Mouse (Mus musculus) forebrain, postnatal 0 days (tissue): ENCODE measurements at regions not wholly inside any gene's neighbourhood (a gene's known extent, or its start where the extent isn't known, plus 50 kb on each side); places are given as distances from the start of the nearest gene placed in this dataset.
A peak's percentile ranks its signal among the peaks of the same experiment; 100 is the strongest.
"Not testable (repeated sequence)": the region's sequence is repeated elsewhere in the genome, so short reads cannot be mapped to it uniquely, and the experiment has no call there.

Source experiments
- ATAC-seq: fragments of 200-750 bp; cut with Nextera tagmentation; 2 replicates; pipeline ENCODE4 v1.8.0; 2017; ENCODE audit warnings: mild to moderate bottlenecking, moderate library complexity
- DNase-seq: peaks from one replicate; pipeline ENCODE4 v3.0.0-alpha.2; 2015
- H3K27ac ChIP-seq: fragments of 300-500 bp; sonication (generic); 2 replicates; pipeline ENCODE4 v1.5.1; 2014; ENCODE audit warnings: low read depth, mild to moderate bottlenecking, antibody characterized with exemption, low read length, moderate library complexity, mixed read lengths
- H3K27me3 ChIP-seq: fragments of 300-500 bp; sonication (generic); 2 replicates; pipeline ENCODE4 v1.6.1; 2014; ENCODE audit warnings: mild to moderate bottlenecking, low read length, mixed read lengths; ENCODE audit not compliant: insufficient read depth
- H3K36me3 ChIP-seq: fragments of 300-500 bp; sonication (generic); 2 replicates; pipeline ENCODE4 v1.6.1; 2014; ENCODE audit warnings: mild to moderate bottlenecking, moderate library complexity; ENCODE audit not compliant: insufficient read depth
- H3K4me1 ChIP-seq: fragments of 300-500 bp; sonication (generic); 2 replicates; pipeline ENCODE4 v1.6.1; 2014; ENCODE audit warnings: antibody characterized with exemption; ENCODE audit not compliant: insufficient read depth
- H3K4me2 ChIP-seq: fragments of 300-500 bp; sonication (generic); 2 replicates; pipeline ENCODE4 v1.6.1; 2014; ENCODE audit warnings: low read depth, mild to moderate bottlenecking, moderate library complexity
- H3K4me3 ChIP-seq: fragments of 300-500 bp; sonication (generic); 2 replicates; pipeline ENCODE4 v1.5.1; 2014; ENCODE audit warnings: low read depth, low read length, mixed read lengths
- H3K9ac ChIP-seq: fragments of 300-500 bp; sonication (generic); 2 replicates; pipeline ENCODE4 v1.6.1; 2014; ENCODE audit warnings: mild to moderate bottlenecking
- H3K9me3 ChIP-seq: fragments of 300-500 bp; sonication (generic); 2 replicates; pipeline ENCODE4 v1.6.1; 2016; ENCODE audit warnings: low read length
- CTCF ChIP-seq: sonication (generic); IDR thresholded peaks from 2 replicates; pipeline ENCODE4 v1.5.1; 2016; ENCODE audit warnings: antibody characterized with exemption, control low read depth, low read depth
- WGBS: fragments of 180-500 bp; shearing (Covaris S2); extraction: QIAGEN DNeasy Blood & Tissue Kit; methylation state at CpG from one replicate; pipeline ENCODE4 v1.1.7; 2014; 5-methylcytosine and 5-hydroxymethylcytosine counted together

DNA sequence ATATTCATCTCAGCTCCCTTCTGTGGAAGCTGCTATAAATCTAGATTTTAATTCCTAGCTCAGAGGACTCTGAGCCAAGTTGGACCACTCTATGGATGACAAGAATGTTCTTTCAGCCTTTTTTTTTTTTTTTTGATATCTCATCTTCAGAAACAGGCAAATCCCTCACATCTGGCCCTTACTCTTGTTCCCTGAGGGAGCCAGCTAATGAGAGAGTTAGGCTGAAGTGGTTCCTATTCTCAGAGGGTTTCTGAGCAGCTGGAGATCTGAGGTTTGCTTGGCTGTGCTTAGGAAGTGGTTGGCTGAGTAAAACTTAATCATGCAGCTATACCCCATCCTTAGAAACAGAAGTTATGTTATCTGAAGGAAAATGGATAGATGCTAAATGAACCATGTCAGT, 153.9 kb upstream of the Ube2e1 start:
- no peak for TF ChIP-seq CTCF
- H3K9me3 ChIP-seq, result no peaks in the 10 kb centered on the region
- DNase-seq (no peak), ATAC-seq (no peak)
- no peak overlapping the region for H3K9ac ChIP-seq
- H3K4me1 ChIP-seq, result no peaks in the 10 kb centered on the region
- no peaks in the 10 kb centered on the region for H3K36me3 ChIP-seq
- no peaks in the 10 kb centered on the region for H3K27me3 ChIP-seq
- H3K4me2 ChIP-seq, result no peak overlapping the region
- H3K4me3 ChIP-seq, result no peak overlapping the region
- no peak overlapping the region for H3K27ac ChIP-seq

DNA sequence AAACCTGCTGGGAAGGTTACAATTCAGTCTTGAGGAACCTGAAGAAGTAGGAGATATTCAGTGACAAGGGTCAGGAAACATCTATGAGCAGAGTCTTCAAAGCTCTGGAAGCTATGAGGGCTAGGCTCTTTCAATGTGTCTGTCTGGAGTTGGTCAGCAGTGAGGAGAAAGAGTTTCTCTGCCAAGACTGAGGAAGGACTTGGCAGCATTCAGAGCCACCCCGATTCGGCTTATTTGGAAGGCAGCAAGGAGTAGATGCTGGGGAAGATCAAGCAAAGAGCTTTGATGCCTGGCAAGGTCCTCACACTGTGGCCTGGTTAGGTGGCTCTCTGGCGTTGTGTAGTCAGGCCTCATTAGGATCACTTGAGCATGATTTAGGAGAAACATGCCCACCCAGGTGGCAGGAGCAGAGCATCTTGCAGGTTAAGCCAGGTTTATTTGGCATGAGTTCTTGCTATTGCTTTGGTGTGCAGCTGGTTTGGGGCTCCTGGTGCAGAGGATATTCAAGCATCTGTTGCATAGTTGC, 145.2 kb upstream of the Ube2e1 start:
- DNase-seq (no peak), ATAC-seq (no peak)
- no peak for TF ChIP-seq CTCF
- 70% methylated on average over 3 of the region's 3 CpGs for WGBS
- Histone ChIP-seq H3K4me3 (no peak overlapping the region), H3K27me3 (no peaks in the 10 kb centered on the region), H3K9ac (no peak overlapping the region), H3K9me3 (no peaks in the 10 kb centered on the region), H3K4me1 (no peaks in the 10 kb centered on the region), H3K36me3 (no peaks in the 10 kb centered on the region), H3K27ac (no peak overlapping the region), H3K4me2 (no peak overlapping the region)

DNA sequence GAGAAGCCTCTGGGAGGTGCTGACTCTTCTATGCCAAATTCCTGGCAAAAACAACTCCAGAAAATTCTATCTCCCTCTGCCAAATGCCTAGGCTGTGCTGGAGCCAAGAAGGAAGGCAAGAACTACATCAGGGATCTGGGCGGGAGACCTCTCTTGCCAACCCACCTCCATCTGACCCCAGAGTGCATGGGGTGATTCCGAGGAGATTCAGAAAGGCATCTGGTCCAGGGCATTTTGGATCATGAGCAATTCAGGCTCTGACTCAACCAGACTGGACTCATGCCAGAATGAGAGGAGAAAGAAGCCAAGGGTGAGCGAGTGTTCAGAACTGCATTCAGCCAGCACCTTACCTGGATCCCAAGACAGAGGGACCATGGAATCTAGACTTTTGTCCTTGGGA, 137.0 kb upstream of the Ube2e1 start:
- Histone ChIP-seq H3K4me3 (no peak overlapping the region), H3K4me1 (no peaks in the 10 kb centered on the region), H3K9me3 (no peaks in the 10 kb centered on the region), H3K4me2 (no peak overlapping the region), H3K27ac (no peak overlapping the region), H3K27me3 (no peaks in the 10 kb centered on the region), H3K36me3 (no peaks in the 10 kb centered on the region), H3K9ac (no peak overlapping the region)
- ATAC-seq (no peak), DNase-seq (peak; percentile 4)
- WGBS, result 56% methylated on average over 3 of the region's 3 CpGs
- TF ChIP-seq CTCF, result no peak

DNA sequence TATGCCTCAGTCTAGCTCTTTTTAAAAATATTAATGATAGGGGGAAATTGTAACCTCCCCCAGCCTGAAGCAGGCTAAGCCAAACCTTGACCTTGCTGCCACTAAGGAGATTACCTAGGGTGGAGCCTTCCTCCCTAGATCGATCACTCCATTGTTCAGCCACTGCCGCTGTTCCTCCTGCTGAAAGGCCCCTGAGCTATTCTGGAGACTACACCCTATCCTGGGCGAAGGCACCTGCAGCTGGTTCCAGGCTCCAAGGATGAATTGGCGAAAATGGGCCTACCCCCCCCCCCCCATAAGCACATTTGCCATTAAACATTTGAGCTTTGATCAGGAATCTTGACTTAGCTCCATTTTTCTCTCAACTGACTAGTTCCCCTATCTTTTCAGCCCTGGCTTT, 135.2 kb upstream of the Ube2e1 start:
- not testable (repeated sequence) for H3K27me3 ChIP-seq, H3K27ac ChIP-seq, H3K9me3 ChIP-seq, H3K36me3 ChIP-seq, H3K9ac ChIP-seq, DNase-seq, H3K4me2 ChIP-seq, ATAC-seq, H3K4me3 ChIP-seq, H3K4me1 ChIP-seq
- 60% methylated on average over 4 of the region's 4 CpGs for WGBS

GRCm38 (mm10) chr14:18464199-18464598, 132.5 kb upstream of the Ube2e1 start:
- H3K4me2 ChIP-seq, result 0 out of 2 replicates have a peak overlapping the region, but pooled peaks have one; percentile 34
- not testable (repeated sequence) for H3K4me1 ChIP-seq, H3K36me3 ChIP-seq, DNase-seq, ATAC-seq, H3K9ac ChIP-seq, H3K9me3 ChIP-seq, H3K4me3 ChIP-seq, H3K27ac ChIP-seq, H3K27me3 ChIP-seq
- 13% methylated on average over 5 of the region's 5 CpGs for WGBS

- no peaks in the 10 kb centered on the region for H3K36me3 ChIP-seq
- H3K27ac ChIP-seq, result no peak overlapping the region
- H3K4me1 ChIP-seq, result 0 out of 2 replicates have a peak, but pooled peaks cover 2% of the 10 kb centered on the region
- H3K9me3 ChIP-seq, result no peaks in the 10 kb centered on the region
- no peaks in the 10 kb centered on the region for H3K27me3 ChIP-seq
- WGBS, result 16% methylated on average over 14 of the region's 14 CpGs
- no peak for TF ChIP-seq CTCF
- DNase-seq (peak; percentile 21), ATAC-seq (no peak; the same call in 1 of the 2 replicates)
- H3K4me2 ChIP-seq, result peak overlapping the region; percentile 34
- 0 out of 2 replicates have a peak overlapping the region, but pooled peaks have one; percentile 7 for H3K4me3 ChIP-seq
- no peak overlapping the region for H3K9ac ChIP-seq
These were observed 131.7 kb upstream of the Ube2e1 start for GRCm38 (mm10) chr14:18463230-18463873.

DNA sequence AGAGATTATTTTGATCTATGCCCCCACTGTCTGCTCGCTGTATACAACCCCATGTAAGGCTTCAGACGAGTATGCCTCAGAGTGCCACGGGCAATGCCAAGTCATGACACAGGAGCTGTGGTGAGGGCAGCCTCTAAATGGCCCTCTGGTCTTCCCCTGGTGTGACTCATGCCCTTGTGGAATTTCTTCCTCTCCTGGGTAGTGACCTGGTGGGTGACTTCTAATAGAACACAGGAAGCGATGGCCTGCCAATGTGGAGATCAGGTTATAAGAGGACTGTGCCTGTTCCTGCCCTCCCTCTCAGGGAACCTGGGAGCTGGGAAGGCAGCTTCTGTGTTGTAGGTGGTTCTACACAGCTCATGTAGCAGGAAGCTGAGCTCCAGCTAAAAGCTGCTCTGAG, 130.7 kb upstream of the Ube2e1 start:
- no peak overlapping the region for H3K9ac ChIP-seq
- ATAC-seq, result no peak
- no peak overlapping the region for H3K4me3 ChIP-seq
- no peak for DNase-seq
- H3K4me1 ChIP-seq, result 0 out of 2 replicates have a peak, but pooled peaks cover 2% of the 10 kb centered on the region
- TF ChIP-seq CTCF, result no peak
- H3K36me3 ChIP-seq, result no peaks in the 10 kb centered on the region
- H3K27ac ChIP-seq, result no peak overlapping the region
- 90% methylated on average over 4 of the region's 4 CpGs for WGBS
- H3K9me3 ChIP-seq, result no peaks in the 10 kb centered on the region
- H3K4me2 ChIP-seq, result no peak overlapping the region
- H3K27me3 ChIP-seq, result no peaks in the 10 kb centered on the region
